Mouse (Mus musculus) kidney, adult 2 months (tissue): ENCODE measurements around the gene Gm21985.

ENCODE experiments used
- CTCF ChIP-seq: fragments of 200-500 bp; conservative IDR thresholded peaks from 2 replicates; pipeline ENCODE4 v1.5.1; 2011; ENCODE audit warnings: low read depth, mild to moderate bottlenecking, control low read depth, low read length, moderate library complexity, mixed read lengths; ENCODE audit not compliant: insufficient read depth, insufficient read length
- POLR2A ChIP-seq: fragments of 200-500 bp; IDR thresholded peaks from one replicate; pipeline ENCODE4 v1.6.1; 2011; ENCODE audit warnings: low read depth, low read length, control low read depth

- no peak for TF ChIP-seq CTCF
- TF ChIP-seq POLR2A: no peak
Measured at GRCm38 (mm10) chr2:112272909-112273308, 6.8 kb downstream of the Gm21985 start.
